Mouse (Mus musculus) limb, embryonic 15.5 days (tissue): ENCODE measurements around the gene Mapk1. TPM values are rescaled to one million over a fixed set of nuclear protein-coding genes. Genes with fewer than 3 reads are reported as not detected.
"Not testable (repeated sequence)": the region's sequence is repeated elsewhere in the genome, so short reads cannot be mapped to it uniquely, and the experiment has no call there.

Experiments
- ATAC-seq: fragments of 200-750 bp; cut with Nextera tagmentation; 2 replicates; pipeline ENCODE4 v1.8.0; 2017; ENCODE audit warnings: low read depth, moderate TSS enrichment; ENCODE audit not compliant: insufficient number of reproducible peaks, low FRiP score, low TSS enrichment
- H3K27ac ChIP-seq: fragments of 300-500 bp; sonication (generic); 2 replicates; pipeline ENCODE4 v1.5.1; 2015; ENCODE audit warnings: moderate library complexity, mild to moderate bottlenecking, inconsistent platforms
- H3K27me3 ChIP-seq: fragments of 300-500 bp; sonication (generic); 2 replicates; pipeline ENCODE4 v1.6.1; 2015; ENCODE audit warnings: inconsistent platforms
- H3K36me3 ChIP-seq: fragments of 300-500 bp; sonication (generic); 2 replicates; pipeline ENCODE4 v1.6.1; 2015; ENCODE audit warnings: inconsistent platforms
- H3K4me1 ChIP-seq: fragments of 300-500 bp; sonication (generic); 2 replicates; pipeline ENCODE4 v1.6.1; 2015; ENCODE audit warnings: inconsistent platforms
- H3K4me2 ChIP-seq: fragments of 300-500 bp; sonication (generic); 2 replicates; pipeline ENCODE4 v1.6.1; 2015; ENCODE audit warnings: mild to moderate bottlenecking, inconsistent platforms
- H3K4me3 ChIP-seq: fragments of 300-500 bp; sonication (generic); 2 replicates; pipeline ENCODE4 v1.5.1; 2015; ENCODE audit warnings: mild to moderate bottlenecking, inconsistent platforms
- H3K9ac ChIP-seq: fragments of 300-500 bp; sonication (generic); 2 replicates; pipeline ENCODE4 v1.6.1; 2015; ENCODE audit warnings: inconsistent platforms
- H3K9me3 ChIP-seq: fragments of 300-500 bp; sonication (generic); 2 replicates; pipeline ENCODE4 v1.6.1; 2016; ENCODE audit warnings: inconsistent platforms
- WGBS: fragments of 180-500 bp; shearing (Covaris S2); methylation state at CpG from one replicate; pipeline ENCODE4 v1.1.7; 2015; 5-methylcytosine and 5-hydroxymethylcytosine counted together
- polyA plus RNA-seq: library from polyadenylated mRNA; unstranded; fragments of >200 nt; fragmentation: Nextera tagmentation; extraction: Ambion mirVana; gene quantifications from 2 replicates; pipeline ENCODE4 v1.2.1, GENCODE M21; 2015

Gene Mapk1
- polyA plus RNA-seq, 1 experiment from 2014 or later = 161 TPM

DNA sequence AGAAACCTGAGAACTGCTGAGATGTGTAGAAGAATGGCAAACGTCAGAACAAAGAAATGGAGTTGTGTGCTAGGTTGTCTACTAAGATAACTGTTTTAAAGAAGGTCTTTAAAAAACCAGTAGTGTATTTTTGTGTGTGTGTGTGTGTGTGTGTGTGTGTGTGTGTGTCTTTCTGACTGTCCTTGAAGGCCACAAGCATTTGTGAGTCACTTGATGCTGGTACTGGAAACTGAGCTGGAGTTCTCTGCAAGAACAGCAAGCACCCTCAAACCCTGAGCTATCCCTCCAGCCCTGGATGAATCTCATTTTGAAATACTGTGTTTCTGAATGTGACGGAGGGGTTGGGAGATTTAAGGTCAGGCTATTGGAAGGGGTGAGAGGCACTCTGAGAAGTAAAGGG is 4.1 kb downstream of the Mapk1 start:
- no peak for ATAC-seq
- H3K4me2 ChIP-seq = no peak overlapping the region
- H3K9ac ChIP-seq = no peak overlapping the region
- H3K27me3 ChIP-seq = no peaks in the 10 kb centered on the region
- H3K4me1 ChIP-seq = peaks cover 20% of the 10 kb centered on the region
- 87% methylated on average over 2 of the region's 2 CpGs for WGBS
- H3K36me3 ChIP-seq = peaks cover 4% of the 10 kb centered on the region
- no peaks in the 10 kb centered on the region for H3K9me3 ChIP-seq
- no peak overlapping the region for H3K4me3 ChIP-seq
- no peak overlapping the region for H3K27ac ChIP-seq

DNA sequence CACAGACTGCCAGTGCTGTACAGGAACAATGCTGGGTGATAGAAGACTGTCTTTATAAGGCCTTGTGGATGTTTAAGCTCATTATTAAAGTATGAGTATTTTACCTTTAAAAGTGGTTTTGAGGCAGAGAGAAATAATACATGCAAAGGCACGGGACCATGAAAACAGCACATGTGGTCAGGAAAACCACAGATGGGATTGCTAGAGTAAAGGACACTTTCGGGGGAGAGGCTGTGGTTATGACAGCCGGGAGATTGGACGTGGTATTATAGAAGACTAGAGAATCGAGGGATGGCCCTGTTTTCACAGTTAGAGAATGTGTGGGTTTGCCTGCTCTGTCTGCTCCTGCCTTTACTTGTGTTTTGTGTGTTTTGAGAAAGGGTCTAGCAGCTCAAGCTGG is 5.7 kb downstream of the Mapk1 start:
- Histone ChIP-seq H3K4me2 (no peak overlapping the region), H3K4me1 (peaks cover 20% of the 10 kb centered on the region), H3K9me3 (no peaks in the 10 kb centered on the region), H3K4me3 (no peak overlapping the region), H3K27me3 (no peaks in the 10 kb centered on the region), H3K36me3 (peaks cover 4% of the 10 kb centered on the region), H3K9ac (no peak overlapping the region), H3K27ac (no peak overlapping the region)
- 83% methylated on average over 5 of the region's 5 CpGs for WGBS
- ATAC-seq = no peak

DNA sequence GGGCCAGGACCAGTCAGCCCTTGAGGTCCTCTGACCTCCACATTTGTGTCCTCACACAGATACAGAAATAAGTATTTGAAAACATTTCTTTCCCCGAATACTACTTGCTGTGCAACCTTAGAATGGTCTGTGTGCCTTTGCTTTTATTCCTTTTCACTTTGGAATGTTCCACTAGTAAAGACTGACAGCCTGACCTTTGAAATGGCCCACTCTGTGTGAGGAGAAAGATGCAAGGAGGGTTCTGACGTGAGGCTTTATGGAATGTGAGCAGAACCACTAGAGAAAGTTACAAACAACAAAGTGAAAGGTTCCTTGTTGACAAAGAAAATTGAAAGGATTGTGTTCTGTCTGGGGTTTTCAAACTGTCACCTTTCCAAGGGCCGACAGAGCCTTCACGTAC is 6.8 kb downstream of the Mapk1 start:
- no peak overlapping the region for H3K9ac ChIP-seq
- 75% methylated on average over 4 of the region's 4 CpGs for WGBS

DNA sequence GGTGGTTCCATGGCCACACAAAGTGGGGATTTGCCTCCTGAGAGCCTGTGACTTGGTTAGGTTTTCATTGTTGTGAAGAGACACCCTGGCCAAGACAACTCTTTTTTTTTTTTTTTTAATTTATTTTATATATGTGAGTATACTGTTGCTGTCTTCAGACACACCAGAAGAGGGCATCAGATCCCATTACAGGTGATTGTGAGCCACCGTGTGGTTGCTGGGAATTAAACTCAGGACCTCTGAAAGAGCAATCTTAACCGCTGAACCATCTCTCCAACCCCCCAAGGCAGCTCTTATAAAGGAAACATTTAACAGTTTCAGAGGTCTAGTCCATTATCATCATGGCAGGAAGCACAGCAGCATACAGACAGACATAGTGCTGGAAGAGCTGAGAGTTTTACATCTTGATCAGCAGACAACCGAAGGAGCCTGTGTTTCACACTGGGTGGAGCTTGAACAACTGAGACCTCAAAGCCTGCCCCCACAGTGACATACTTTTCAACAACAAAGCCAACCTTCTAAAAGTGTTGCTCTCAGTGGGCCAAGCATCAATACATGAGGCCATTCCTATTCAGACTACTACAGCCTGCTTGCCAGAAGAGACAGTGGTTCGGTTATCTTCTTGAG is 11.4 kb downstream of the Mapk1 start:
- Histone ChIP-seq H3K9ac (no peak overlapping the region), H3K4me3 (no peak overlapping the region), H3K9me3 (no peaks in the 10 kb centered on the region), H3K36me3 (0 out of 2 replicates have a peak, but pooled peaks cover 2% of the 10 kb centered on the region), H3K27me3 (no peaks in the 10 kb centered on the region), H3K27ac (no peak overlapping the region), H3K4me1 (peaks cover 12% of the 10 kb centered on the region; the same call in 1 of the 2 replicates), H3K4me2 (no peak overlapping the region)
- no peak for ATAC-seq
- 84% methylated on average over 4 of the region's 4 CpGs for WGBS

More for the DNA sequence above, 6.8 kb downstream of the Mapk1 start:
- H3K4me2 ChIP-seq = no peak overlapping the region
- H3K9me3 ChIP-seq = no peaks in the 10 kb centered on the region
- no peak for ATAC-seq
- H3K27ac ChIP-seq = no peak overlapping the region
- no peaks in the 10 kb centered on the region for H3K27me3 ChIP-seq
- H3K36me3 ChIP-seq = peaks cover 7% of the 10 kb centered on the region
- H3K4me1 ChIP-seq = peaks cover 19% of the 10 kb centered on the region
- no peak overlapping the region for H3K4me3 ChIP-seq

DNA sequence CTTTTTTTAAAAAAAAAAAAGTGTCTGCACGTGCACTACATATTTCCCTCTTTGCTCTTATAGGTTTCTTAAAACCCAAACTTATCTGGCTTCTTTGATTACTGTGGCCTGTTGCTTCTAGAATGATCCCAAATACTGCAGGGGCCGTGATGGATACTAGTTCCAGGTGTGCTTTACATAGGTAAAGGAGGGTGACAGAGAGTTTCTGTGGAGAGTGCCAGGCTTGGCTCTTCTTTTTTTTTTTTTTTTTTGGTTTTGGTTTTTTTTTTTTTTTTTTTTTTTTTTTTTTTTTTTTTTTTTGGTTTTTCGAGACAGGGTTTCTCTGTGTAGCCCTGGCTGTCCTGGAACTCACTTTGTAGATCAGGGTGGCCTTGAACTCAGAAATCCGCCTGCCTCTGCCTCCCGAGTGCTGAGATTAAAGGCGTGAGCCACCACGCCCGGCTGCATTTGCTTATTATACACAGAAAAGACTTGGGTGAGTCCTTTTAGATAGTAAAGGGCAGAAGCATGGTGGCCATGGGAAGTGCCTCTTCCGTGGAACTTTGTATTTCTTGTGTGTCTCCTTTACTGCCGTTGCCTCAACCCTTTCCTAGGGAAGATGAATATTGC is 13.0 kb downstream of the Mapk1 start:
- not testable (repeated sequence) for H3K36me3 ChIP-seq, H3K27ac ChIP-seq, H3K9ac ChIP-seq, ATAC-seq, H3K4me1 ChIP-seq, H3K4me2 ChIP-seq, H3K4me3 ChIP-seq, H3K27me3 ChIP-seq, H3K9me3 ChIP-seq
- WGBS = 88% methylated on average over 10 of the region's 10 CpGs

DNA sequence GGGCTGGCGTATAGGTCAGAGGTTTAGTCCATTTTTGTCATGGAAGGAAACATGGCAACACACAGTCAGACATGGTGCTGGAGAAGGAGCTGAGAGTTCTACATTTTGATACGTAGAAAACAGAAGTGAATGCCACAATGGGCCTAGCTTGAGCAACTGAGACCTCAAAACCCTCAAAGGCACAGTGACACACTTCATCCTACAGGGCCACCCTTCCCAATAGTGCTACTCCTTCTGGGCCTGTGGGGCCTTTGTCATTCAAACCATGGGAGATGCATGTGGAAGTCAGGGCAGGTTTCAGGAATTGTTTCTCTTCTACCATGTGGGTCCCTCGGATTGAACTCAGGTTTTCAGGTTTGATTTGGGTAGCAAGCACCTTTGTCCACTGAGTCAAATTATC is 17.9 kb downstream of the Mapk1 start:
- H3K27ac ChIP-seq = no peak overlapping the region
- H3K36me3 ChIP-seq = no peaks in the 10 kb centered on the region
- H3K4me1 ChIP-seq = no peaks in the 10 kb centered on the region
- H3K4me2 ChIP-seq = no peak overlapping the region
- H3K4me3 ChIP-seq = no peak overlapping the region
- no peak for ATAC-seq
- no peaks in the 10 kb centered on the region for H3K9me3 ChIP-seq
- 87% methylated on average over 3 of the region's 3 CpGs for WGBS
- H3K27me3 ChIP-seq = no peaks in the 10 kb centered on the region
- H3K9ac ChIP-seq = no peak overlapping the region

DNA sequence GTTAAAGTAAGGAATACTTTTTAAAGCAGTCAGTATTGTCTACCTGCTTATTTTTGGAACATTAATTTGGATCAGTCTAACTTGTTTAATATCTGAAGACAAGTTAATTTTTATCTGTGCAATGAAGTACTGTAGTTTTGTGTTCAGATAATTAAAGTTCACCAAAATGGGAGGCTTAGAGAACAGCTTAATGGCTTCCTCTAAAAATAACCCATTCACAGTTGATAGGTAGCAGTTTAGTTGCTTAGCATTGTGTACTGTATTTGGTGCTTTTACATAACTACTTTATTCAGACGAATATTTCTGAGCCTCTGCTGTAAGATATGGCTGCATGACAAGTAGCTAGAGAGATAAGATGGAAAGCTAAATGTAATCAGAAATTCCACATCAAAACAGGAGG is 23.9 kb downstream of the Mapk1 start:
- no peak for ATAC-seq
- 78% methylated on average over 1 of the region's 1 CpGs for WGBS

DNA sequence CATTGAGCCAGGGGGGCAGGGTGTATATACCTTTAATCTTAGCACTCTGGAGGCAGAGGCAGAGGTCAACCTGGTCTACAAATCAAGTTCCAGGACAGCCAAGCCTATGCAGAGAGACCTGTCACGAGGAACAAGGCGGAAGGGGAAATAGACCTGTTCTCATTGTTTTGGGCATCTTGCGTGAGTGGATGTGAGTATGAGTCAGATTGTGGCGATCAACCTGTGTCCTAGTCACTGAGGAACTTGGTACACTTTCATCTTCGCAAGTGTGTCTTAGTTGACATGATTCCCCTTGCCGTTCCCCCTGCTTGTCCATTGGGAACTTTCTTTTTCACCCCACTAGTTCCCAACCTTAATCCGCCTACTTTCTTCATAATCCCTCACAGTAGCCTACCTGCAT is 26.9 kb downstream of the Mapk1 start:
- Histone ChIP-seq H3K4me2 (no peak overlapping the region), H3K9ac (no peak overlapping the region), H3K27me3 (no peaks in the 10 kb centered on the region)

More for the DNA sequence above, 23.9 kb downstream of the Mapk1 start:
- no peak overlapping the region for H3K4me2 ChIP-seq
- H3K9ac ChIP-seq = no peak overlapping the region
- no peak overlapping the region for H3K27ac ChIP-seq
- H3K36me3 ChIP-seq = 0 out of 2 replicates have a peak, but pooled peaks cover 3% of the 10 kb centered on the region
- no peak overlapping the region for H3K4me3 ChIP-seq
- no peaks in the 10 kb centered on the region for H3K27me3 ChIP-seq
- no peaks in the 10 kb centered on the region for H3K4me1 ChIP-seq
- H3K9me3 ChIP-seq = no peaks in the 10 kb centered on the region

DNA sequence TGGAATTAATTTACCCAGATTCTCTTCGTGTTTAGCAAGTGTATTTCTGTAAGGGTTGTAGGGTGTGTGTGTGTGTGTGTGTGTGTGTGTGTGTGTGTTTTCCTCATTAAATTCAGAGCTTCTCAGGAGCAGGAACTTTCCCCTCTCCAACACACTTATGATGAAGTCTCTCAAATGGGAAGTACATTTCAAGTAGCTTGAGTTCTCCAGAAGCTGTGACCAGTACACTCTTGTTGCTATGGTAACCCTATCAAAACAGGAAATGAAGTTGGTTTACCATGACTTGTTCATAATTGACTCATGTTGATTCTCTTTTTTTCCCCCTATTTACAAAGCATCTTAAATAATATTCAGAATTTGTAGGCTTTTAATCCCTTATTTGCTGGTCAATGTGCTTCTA is 29.4 kb downstream of the Mapk1 start:
- H3K4me2 ChIP-seq = no peak overlapping the region
- no peak overlapping the region for H3K27ac ChIP-seq
- H3K27me3 ChIP-seq = no peaks in the 10 kb centered on the region
- no peak for ATAC-seq
- WGBS = 75% methylated on average over 1 of the region's 1 CpGs
- H3K9me3 ChIP-seq = no peaks in the 10 kb centered on the region
- no peak overlapping the region for H3K9ac ChIP-seq
- H3K4me1 ChIP-seq = 0 out of 2 replicates have a peak, but pooled peaks cover 7% of the 10 kb centered on the region
- H3K36me3 ChIP-seq = peaks cover 7% of the 10 kb centered on the region; the same call in 1 of the 2 replicates
- H3K4me3 ChIP-seq = no peak overlapping the region

More for the DNA sequence above, 26.9 kb downstream of the Mapk1 start:
- H3K36me3 ChIP-seq = 0 out of 2 replicates have a peak, but pooled peaks cover 3% of the 10 kb centered on the region
- H3K27ac ChIP-seq = no peak overlapping the region
- 0 out of 2 replicates have a peak, but pooled peaks cover 7% of the 10 kb centered on the region for H3K4me1 ChIP-seq
- 93% methylated on average over 7 of the region's 7 CpGs for WGBS
- H3K4me3 ChIP-seq = no peak overlapping the region
- no peak for ATAC-seq
- no peaks in the 10 kb centered on the region for H3K9me3 ChIP-seq

DNA sequence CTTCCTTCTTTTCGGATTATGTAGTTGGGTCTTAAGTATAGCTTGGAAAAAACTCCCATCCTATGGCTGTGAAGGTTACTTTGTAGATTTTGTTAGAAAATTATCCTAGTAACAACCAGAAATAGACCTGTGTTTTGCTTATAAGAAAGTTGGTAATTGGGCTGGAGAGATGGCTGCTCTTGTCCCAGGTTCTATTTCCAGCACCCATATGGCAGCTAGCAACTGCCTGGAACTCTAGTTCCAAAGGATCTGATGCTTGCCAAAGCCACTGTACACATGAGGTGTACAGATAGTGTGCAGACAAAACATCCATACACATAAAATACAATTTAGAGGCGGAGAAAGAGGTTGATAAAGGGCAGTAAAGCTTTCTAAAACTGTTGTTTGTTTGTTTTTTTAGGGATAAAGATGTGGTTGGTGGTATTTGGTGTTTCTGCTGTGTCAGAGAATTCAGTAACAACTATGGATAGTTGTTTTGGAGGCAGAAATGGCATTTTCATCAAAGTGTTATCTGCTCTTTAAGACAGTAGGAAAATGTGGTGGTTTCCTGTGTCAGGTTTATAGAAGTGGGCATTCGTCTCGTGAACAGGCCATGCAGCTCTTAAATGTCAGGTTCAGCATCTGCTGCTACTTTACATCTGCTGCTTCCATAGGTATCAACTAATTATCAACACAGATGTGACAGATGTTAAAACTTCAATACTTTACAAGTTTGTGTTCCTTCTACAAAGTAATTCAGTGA is 32.1 kb downstream of the Mapk1 start:
- 67% methylated on average over 4 of the region's 4 CpGs for WGBS
- Histone ChIP-seq H3K9me3 (no peaks in the 10 kb centered on the region), H3K27ac (no peak overlapping the region), H3K36me3 (peaks cover 21% of the 10 kb centered on the region), H3K4me3 (no peak overlapping the region), H3K9ac (no peak overlapping the region), H3K4me2 (no peak overlapping the region), H3K27me3 (no peaks in the 10 kb centered on the region), H3K4me1 (0 out of 2 replicates have a peak, but pooled peaks cover 7% of the 10 kb centered on the region)
- no peak for ATAC-seq

DNA sequence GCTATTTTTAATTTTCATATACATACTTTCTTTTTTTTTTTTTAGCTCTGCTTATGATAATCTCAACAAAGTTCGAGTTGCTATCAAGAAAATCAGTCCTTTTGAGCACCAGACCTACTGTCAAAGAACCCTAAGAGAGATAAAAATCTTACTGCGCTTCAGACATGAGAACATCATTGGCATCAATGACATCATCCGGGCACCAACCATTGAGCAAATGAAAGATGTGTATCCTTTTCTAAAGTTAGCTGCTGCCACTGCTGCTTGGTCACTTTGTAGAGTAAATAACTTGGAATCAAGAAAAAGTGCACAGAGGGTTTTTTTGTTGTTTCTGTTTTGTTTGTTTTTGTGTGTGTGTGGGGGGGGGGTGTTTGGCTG is 32.7 kb downstream of the Mapk1 start:
- H3K27me3 ChIP-seq = no peaks in the 10 kb centered on the region
- 0 out of 2 replicates have a peak, but pooled peaks cover 7% of the 10 kb centered on the region for H3K4me1 ChIP-seq
- no peak for ATAC-seq
- H3K36me3 ChIP-seq = peaks cover 25% of the 10 kb centered on the region
- H3K4me2 ChIP-seq = no peak overlapping the region
- 84% methylated on average over 3 of the region's 3 CpGs for WGBS
- no peaks in the 10 kb centered on the region for H3K9me3 ChIP-seq
- no peak overlapping the region for H3K4me3 ChIP-seq
- H3K9ac ChIP-seq = no peak overlapping the region
- no peak overlapping the region for H3K27ac ChIP-seq

DNA sequence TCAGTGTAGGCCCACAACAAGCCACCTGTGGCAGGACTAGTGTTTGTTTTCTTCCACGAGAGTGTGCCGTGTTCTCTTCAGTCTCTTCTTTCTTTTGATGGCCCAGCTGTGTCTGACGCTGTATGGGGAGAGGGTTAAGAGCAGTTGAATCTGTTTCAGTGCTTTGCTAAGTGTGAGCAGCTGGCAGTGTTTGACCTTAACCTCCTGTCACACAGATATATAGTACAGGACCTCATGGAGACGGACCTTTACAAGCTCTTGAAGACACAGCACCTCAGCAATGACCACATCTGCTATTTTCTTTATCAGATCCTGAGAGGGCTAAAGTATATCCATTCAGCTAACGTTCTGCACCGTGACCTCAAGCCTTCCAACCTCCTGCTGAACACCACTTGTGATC is 34.9 kb downstream of the Mapk1 start:
- H3K27me3 ChIP-seq = no peaks in the 10 kb centered on the region
- no peak overlapping the region for H3K9ac ChIP-seq
- no peak overlapping the region for H3K4me2 ChIP-seq
- 0 out of 2 replicates have a peak, but pooled peaks cover 7% of the 10 kb centered on the region for H3K4me1 ChIP-seq
- H3K27ac ChIP-seq = no peak overlapping the region
- WGBS = 50% methylated on average over 6 of the region's 6 CpGs
- H3K4me3 ChIP-seq = no peak overlapping the region
- H3K9me3 ChIP-seq = no peaks in the 10 kb centered on the region
- H3K36me3 ChIP-seq = peaks cover 32% of the 10 kb centered on the region
- ATAC-seq = no peak
